22 mouse cellular contexts compared by ENCODE assay signal in genomic region chr10:122652578-122652977, GRCm38 (mm10). TPM values are rescaled to one million over a fixed set of nuclear protein-coding genes. Genes with fewer than 3 reads are reported as not detected.
A peak's percentile ranks its signal among the peaks of the same experiment; 100 is the strongest.
DNase-seq lines count a peak whose midpoint lies in the region; ATAC-seq and TF ChIP-seq lines count a peak whose summit lies in the region.
"Had no signal": no experiment of that assay in that cellular context is flagged by ENCODE, and none has a peak within 500 bp of the region (broad histone marks: within the 10 kb centered on the region; RNA-seq: fewer than 3 reads in every experiment).

No protein-coding gene starts in this region.

- H3K4me3 ChIP-seq in thymus, adult 2 months (ENCODE audit: control insufficient read depth, insufficient read depth, low read length): no peak overlapping the region
- H3K4me3 ChIP-seq in forebrain, embryonic 10.5 days: no peak overlapping the region
- H3K4me3 ChIP-seq: embryonic facial prominence, embryonic 10.5 days; embryonic facial prominence, embryonic 12.5 days; forebrain, embryonic 12.5 days had no signal

- TF ChIP-seq POLR2A in thymus, adult 2 months (IDR thresholded peaks at IDR 0.05; ENCODE audit: control insufficient read depth, extremely low read depth, insufficient read depth, low read length, poor library complexity): no peak

- peaks cover 15% of the 10 kb centered on the region for H3K4me1 ChIP-seq in thymus, adult 2 months (replicated peaks; ENCODE audit: control insufficient read depth, insufficient read depth, low read length)
- no peaks in the 10 kb centered on the region for H3K4me1 ChIP-seq in forebrain, embryonic 10.5 days
- H3K4me1 ChIP-seq: embryonic facial prominence, embryonic 10.5 days; embryonic facial prominence, embryonic 12.5 days; forebrain, embryonic 12.5 days had no signal

- no peak for DNase-seq in thymus, adult 2 months
- no peak for DNase-seq in thymus, postnatal 0 days (ENCODE audit: low spot score)
- DNase-seq in induced T-regulatory cell, adult 2 months (ENCODE audit: low read depth): peak; percentile 18
- no peak for DNase-seq in frontal cortex, postnatal 10 days (ENCODE audit: low spot score in 2 of 2)
- no peak for DNase-seq in forebrain, embryonic 10.5 days (ENCODE audit: extremely low spot score, low spot score)
- no peak for DNase-seq in heart, postnatal 10 days
- DNase-seq: adrenal gland, adult 2 months; adrenal gland, postnatal 10 days; adrenal gland, postnatal 25 days; cerebellum, adult 11 months; cerebellum, adult 18-20 months; cerebellum, adult 8-10 months; cerebellum, adult 9-11 months; cerebellum, postnatal 14 days; cerebellum, postnatal 36 days; embryo, embryonic 11 days had no signal

- WGBS in thymus, adult 2 months: 97% methylated on average over 1 of the region's 1 CpGs
- WGBS in forebrain, embryonic 10.5 days: 91% methylated on average over 1 of the region's 1 CpGs

- H3K9me3 ChIP-seq in forebrain, embryonic 10.5 days: no peaks in the 10 kb centered on the region
- H3K9me3 ChIP-seq: embryonic facial prominence, embryonic 10.5 days; embryonic facial prominence, embryonic 12.5 days; forebrain, embryonic 12.5 days had no signal

- peak; percentile 64 for ATAC-seq in megakaryocyte progenitor cell, adult 5-6 weeks (replicated peaks; ENCODE audit: poor library complexity)
- ATAC-seq: forebrain, embryonic 14.5 days; forebrain, embryonic 16.5 days had no signal

- H3K36me3 ChIP-seq in thymus, adult 2 months (ENCODE audit: control insufficient read depth, insufficient read depth, low read length): no peaks in the 10 kb centered on the region
- no peaks in the 10 kb centered on the region for H3K36me3 ChIP-seq in forebrain, embryonic 10.5 days (replicated peaks)
- H3K36me3 ChIP-seq: embryonic facial prominence, embryonic 10.5 days; embryonic facial prominence, embryonic 12.5 days; forebrain, embryonic 12.5 days had no signal

- no peak for TF ChIP-seq CTCF in thymus, adult 2 months (IDR thresholded peaks at IDR 0.05; ENCODE audit: borderline replicate concordance, control insufficient read depth, extremely low read depth, insufficient read depth, low read length, poor library complexity)

- no peaks in the 10 kb centered on the region for H3K27me3 ChIP-seq in thymus, adult 2 months (ENCODE audit: control insufficient read depth, insufficient read depth, low read length)
- no peaks in the 10 kb centered on the region for H3K27me3 ChIP-seq in forebrain, embryonic 10.5 days (ENCODE audit: poor library complexity, severe bottlenecking)
- H3K27me3 ChIP-seq: embryonic facial prominence, embryonic 12.5 days; forebrain, embryonic 12.5 days had no signal

- intact Hi-C loops in heart, postnatal 10 days (cut with DNase I): no loop called here

- H3K27ac ChIP-seq in thymus, adult 2 months (ENCODE audit: control insufficient read depth, insufficient read depth, low read length): peak overlapping the region; percentile 10; the same call in 1 of the 2 replicates
- no peak overlapping the region for H3K27ac ChIP-seq in forebrain, embryonic 10.5 days
- H3K27ac ChIP-seq: embryonic facial prominence, embryonic 10.5 days; embryonic facial prominence, embryonic 12.5 days; forebrain, embryonic 12.5 days had no signal

RNA-seq across cellular contexts. Expression of gene Ppm1h, which starts 26.0 kb away (rescaled TPM):
- polyA plus RNA-seq in thymus, adult 2 months (2012; rRNA removed): 61.7 and 67.1 TPM in 2 replicates
- 55.6 and 67.8 TPM in 2 replicates for polyA plus RNA-seq in thymus, postnatal 0 days (2015; fragmentation: Nextera tagmentation; extraction: Ambion mirVana)
- total RNA-seq in megakaryocyte progenitor cell, adult 5-6 weeks (2015): 21.4 TPM in 2 replicates
- total RNA-seq in megakaryocyte progenitor cell, adult 5-6 weeks (2017): 21.1 and 28.5 TPM in 2 replicates
- polyA plus RNA-seq in forebrain, embryonic 10.5 days (2016; fragmentation: Nextera tagmentation; extraction: Ambion mirVana): 2.7 and 3.7 TPM in 2 replicates
- total RNA-seq in heart, postnatal 10 days (2021): 10 to 100 TPM; 10.1 to 10.2 TPM

Comparison
In these comparisons a context has a peak if more than half of its experiments do, and no peak if none do; other contexts are left out.
1. RNA of gene Ppm1h, which starts 26.0 kb away (polyA plus RNA-seq): 55.6 to 67.8 TPM in thymus, postnatal 0 days and 61.7 to 67.1 TPM in thymus, adult 2 months; 2.7 to 3.7 TPM in forebrain, embryonic 10.5 days; every median in the first group is over 10 times any median in the second.